Mouse (Mus musculus): ENCODE measurements around the gene Hemk1.
"Not testable (repeated sequence)": the region's sequence is repeated elsewhere in the genome, so short reads cannot be mapped to it uniquely, and the experiment has no call there.

The Hemk1 gene

DNA sequence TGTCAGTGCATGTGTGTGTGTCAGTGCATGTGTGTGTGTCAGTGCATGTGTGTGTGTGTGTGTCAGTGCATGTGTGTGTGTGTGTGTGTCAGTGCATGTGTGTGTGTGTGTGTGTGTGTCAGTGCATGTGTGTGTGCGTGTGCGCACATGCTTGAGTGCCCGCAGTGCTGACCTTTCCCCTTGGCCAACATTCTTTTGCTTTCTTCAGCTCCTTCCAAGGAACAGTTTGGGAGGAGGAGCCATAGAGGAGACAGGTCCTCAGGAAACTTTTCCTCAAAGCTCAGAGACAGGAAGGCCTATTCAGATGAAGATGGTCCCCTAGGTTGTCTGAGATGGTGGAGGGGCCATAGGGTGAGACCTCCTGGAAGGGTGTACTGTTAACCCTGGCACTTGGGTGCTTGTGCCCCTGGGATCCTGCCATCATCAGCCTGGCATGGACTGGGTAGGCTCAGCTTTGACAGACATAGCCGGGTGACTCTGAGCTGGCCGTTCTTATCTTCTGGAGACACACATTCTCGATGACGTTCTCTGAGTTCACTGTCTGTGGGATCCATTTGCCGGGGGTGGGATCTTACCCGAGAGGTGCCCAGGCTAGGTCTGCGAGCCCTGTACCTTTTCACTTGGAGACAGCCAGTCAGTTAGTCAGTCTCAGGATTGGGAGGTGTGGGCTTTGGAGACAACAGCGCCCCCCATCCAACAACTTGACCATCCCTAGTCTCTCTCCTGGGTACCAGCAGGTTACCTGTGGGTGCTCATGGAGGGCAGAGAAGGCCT is 30.9 kb downstream of the Hemk1 start:
- no peak for DNase-seq

DNA sequence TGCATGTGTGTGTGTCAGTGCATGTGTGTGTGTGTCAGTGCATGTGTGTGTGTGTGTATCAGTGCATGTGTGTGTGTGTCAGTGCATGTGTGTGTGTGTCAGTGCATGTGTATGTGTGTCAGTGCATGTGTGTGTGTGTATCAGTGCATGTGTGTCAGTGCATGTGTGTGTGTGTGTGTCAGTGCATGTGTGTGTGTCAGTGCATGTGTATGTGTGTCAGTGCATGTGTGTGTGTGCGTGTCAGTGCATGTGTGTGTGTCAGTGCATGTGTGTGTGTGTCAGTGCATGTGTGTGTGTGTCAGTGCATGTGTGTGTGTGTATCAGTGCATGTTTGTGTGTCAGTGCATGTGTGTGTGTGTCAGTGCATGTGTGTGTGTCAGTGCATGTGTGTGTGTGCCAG is 31.5 kb downstream of the Hemk1 start:
- not testable (repeated sequence) for DNase-seq

GRCm38 (mm10) chr9:107305601-107306542 is 32.3 kb downstream of the Hemk1 start:
- no peak for DNase-seq

- DNase-seq, result no peak
Measured at GRCm38 (mm10) chr9:107305012-107305411, 33.1 kb downstream of the Hemk1 start.

DNA sequence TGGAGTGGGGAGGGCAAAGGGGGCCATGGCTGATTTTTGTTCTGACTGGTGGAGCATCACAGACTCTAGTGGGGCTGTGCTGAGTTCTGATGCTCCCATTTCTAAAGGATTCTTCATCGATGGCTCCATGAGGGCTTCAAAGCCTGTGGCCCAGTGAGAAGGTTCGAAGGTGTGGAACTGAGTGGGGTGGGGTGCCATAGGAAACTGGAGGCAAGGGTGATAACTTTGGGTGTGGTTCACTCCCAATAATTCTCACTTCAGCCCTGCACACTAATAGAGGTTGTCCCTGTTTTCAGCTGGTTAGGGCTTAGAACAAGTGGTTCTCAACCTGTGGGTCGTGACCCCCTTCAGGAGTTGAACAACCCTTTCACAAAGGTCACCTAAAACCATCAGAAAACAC is 33.8 kb downstream of the Hemk1 start:
- no peak for DNase-seq

DNA sequence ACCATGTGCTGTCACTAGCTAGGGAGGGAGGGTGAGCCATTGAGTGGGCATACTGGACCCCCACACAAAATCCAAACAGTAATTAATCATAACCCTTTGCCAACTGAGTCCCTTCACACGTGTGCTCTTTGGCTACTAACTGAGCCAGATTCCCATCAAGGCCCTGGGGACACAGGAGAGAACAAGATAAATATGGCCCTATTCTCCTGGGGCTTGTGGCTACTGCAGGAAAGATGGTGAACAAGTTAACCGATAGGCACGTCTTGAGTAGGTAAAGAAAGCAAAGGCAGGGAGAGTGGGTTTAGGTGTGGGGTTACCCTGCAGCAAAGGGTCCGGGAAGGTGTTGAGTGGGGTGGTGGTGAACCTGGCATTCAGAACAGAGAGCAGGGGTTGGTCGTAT is 34.2 kb downstream of the Hemk1 start:
- DNase-seq, result no peak

DNA sequence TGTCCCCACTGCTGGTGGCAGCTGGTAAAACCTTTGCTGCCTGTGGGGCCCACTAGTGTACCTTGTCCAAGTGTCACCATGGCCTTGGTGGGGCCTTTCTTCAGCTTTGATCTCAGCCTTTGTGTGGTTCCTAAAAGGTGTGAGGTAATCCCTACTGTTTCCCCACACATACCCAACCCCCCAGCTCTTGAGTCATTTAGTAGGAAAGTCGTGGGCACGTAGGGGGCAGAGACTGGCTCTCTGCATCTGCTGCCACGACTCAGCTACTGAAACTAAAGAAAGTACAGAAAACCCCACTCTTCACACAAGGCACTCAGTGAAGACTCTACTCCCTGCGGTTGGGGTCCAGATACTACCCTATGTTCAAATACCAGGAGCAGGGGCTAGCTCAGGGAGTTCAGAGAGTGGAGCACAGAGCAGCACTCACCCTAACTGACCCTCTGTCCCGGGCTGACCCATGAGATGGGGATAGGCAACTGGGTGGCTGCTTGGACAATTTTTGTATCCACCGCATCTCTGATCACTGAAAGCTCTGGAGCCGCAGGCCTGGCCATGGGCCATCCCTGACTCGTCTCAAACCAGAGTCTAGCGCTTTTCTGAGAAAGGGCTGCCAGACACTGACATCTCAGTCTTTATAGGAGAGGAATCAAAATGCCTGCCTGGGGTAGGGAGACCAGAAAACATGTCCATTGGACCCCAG is 34.9 kb downstream of the Hemk1 start:
- DNase-seq, result no peak

- DNase-seq, result no peak
Measured at GRCm38 (mm10) chr9:107302592-107302991, 35.6 kb downstream of the Hemk1 start.

GRCm38 (mm10) chr9:107301554-107302331 is 36.4 kb downstream of the Hemk1 start:
- DNase-seq, result no peak

- DNase-seq, result no peak
Measured at GRCm38 (mm10) chr9:107300224-107300973, 37.8 kb downstream of the Hemk1 start.

GRCm38 (mm10) chr9:107299783-107300182 is 38.4 kb downstream of the Hemk1 start:
- DNase-seq, result no peak

- no peak for DNase-seq
Measured at GRCm38 (mm10) chr9:107298876-107299275, 39.3 kb downstream of the Hemk1 start.

- DNase-seq, result no peak
Measured at GRCm38 (mm10) chr9:107298059-107298780, 39.9 kb downstream of the Hemk1 start.

GRCm38 (mm10) chr9:107297658-107298057 is 40.5 kb downstream of the Hemk1 start:
- DNase-seq, result no peak

DNA sequence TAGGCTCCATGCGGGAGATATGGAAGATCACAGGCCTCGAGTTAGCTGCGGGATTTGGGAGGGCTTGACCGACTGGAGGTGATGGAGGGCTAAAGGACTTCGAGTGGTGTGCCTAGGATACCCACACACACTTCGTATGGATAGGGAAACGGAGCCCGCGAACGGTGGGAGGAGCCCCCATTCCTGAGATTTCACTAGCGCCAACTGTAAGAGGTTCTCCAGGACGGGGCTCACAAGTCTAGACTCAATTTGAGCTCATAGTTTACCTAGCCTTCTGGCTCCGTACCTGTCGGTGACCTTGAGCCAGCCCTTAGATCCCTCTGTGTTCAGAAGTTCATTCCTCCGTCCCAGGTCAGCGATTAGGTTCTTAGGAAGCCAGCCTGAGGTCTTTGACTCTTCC is 41.1 kb downstream of the Hemk1 start:
- DNase-seq, result no peak

DNA sequence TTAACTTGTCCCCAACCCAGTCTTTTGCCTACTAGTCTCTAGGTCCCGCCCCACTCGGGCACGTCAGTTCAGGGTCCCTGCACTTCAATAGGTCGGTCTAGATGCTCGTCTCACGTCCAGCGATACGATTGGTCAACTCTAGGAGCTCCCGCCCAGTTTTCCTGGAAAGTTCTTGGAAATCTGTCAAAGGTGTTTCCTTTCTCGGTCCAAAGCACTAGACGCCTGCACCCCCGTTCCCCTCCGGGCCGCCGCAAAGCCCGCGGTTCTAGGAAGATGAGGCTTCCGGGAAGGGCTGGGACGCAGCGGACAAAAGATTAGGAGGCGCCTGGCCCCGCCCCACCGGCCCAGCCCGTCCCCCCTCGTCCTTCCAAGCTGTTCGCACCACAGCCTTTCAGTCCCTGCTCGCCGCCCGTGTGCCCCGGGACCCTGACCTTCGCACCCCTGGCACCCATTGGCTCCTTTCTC is 41.6 kb downstream of the Hemk1 start:
- peak; percentile 94 to 96 for DNase-seq

DNA sequence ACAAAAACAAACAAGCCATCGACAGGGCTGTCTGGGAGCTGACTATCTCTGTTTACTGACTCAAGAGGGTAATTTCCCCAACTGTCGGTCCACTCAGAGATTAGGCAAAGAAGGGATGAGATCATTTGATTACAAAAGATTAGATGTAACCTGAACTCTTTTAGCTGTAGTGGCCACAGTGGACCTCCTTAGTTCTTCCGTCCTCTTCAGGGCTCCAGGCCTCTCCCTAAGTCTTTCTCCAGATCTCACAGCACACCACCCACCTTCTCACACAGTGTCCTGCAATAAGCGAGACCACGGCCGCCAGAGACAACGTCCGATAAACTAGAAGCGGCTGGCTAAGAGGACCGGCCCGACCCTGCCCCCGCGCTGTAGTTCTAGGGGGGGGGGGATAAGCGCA is 42.1 kb downstream of the Hemk1 start:
- no peak for DNase-seq

- no peak for DNase-seq
Measured at GRCm38 (mm10) chr9:107296016-107296040, 42.3 kb downstream of the Hemk1 start, which contains the start of gene Cish. Gene Cish (plus strand): TSS chr9:107296026.

DNA sequence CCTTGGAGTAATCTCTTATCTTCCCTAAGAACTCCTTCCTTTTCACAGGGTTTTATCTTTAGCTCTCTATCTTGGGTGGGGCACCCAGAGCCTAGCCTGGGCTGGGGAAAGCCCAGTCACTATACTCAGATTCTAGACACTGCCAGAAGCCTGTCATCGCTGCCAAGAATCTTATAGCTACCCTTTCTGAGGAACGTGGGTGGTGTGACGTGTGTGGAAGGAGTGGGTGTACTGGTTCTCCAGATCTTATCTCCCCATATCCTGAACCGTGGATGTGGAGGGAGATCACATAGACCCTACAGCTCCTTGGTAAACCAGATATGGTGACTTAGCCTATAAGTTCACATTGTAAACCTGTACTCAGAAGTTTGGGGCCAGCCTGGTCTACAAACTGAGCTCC is 42.5 kb downstream of the Hemk1 start:
- DNase-seq, result no peak

GRCm38 (mm10) chr9:107294249-107294648 is 43.9 kb downstream of the Hemk1 start:
- peak; percentile 82 to 89 for DNase-seq

DNA sequence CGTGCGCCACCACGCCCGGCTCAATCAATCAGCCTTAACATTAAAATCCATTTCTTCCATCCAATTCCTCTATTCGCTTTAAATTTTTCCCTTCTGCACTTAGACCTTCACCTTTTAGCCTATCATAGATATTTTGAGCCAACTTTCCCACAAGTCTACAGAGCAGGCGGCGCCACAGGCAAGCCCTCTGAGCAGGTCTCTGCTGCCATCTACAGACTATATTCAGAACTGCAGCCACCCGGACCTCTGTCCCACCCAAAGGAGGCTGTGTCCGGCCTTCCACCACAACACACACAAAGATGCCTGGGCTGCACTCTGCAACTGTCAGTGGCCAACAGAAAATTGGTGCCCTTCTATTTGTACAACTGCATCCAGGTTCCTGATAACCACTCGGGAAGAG is 47.3 kb downstream of the Hemk1 start:
- DNase-seq, result peak; percentile 90 to 93
